Mouse (Mus musculus) spleen, adult 2 months (tissue): ENCODE measurements at regions not wholly inside any gene's neighbourhood (a gene's known extent, or its start where the extent isn't known, plus 50 kb on each side); places are given as distances from the start of the nearest gene placed in this dataset.

Experiments used
- CTCF ChIP-seq: fragments of 200-500 bp; IDR thresholded peaks from 2 replicates; pipeline ENCODE4 v1.5.1; 2011; ENCODE audit warnings: mild to moderate bottlenecking, inconsistent platforms; ENCODE audit not compliant: insufficient read depth, insufficient read length, insufficient replicate concordance; ENCODE audit errors: extremely low read depth
- POLR2A ChIP-seq: fragments of 200-500 bp; IDR thresholded peaks from 2 replicates; pipeline ENCODE4 v1.6.1; 2011; ENCODE audit warnings: low read depth, low read length, inconsistent platforms

- no peak for TF ChIP-seq POLR2A
- no peak for TF ChIP-seq CTCF
These were observed 217.0 kb downstream of the Sox9 start for GRCm38 (mm10) chr11:112998777-112999583.
